Mouse (Mus musculus) CH12.LX (cell line): ENCODE measurements around the gene Cdc37. TPM values are rescaled to one million over a fixed set of nuclear protein-coding genes. Genes with fewer than 3 reads are reported as not detected.

ENCODE experiments used
- DNase-seq: peaks from one replicate; pipeline ENCODE4 v3.0.0-alpha.2; 2013; ENCODE audit errors: extremely low read depth
- H3K27ac ChIP-seq: 2 replicates; pipeline ENCODE4 v1.5.1; 2012; ENCODE audit warnings: low read depth, mild to moderate bottlenecking, control low read depth, moderate library complexity; ENCODE audit not compliant: insufficient read depth
- H3K27me3 ChIP-seq: replicated peaks from 2 replicates; pipeline ENCODE3; 2012; ENCODE audit warnings: inconsistent platforms
- H3K36me3 ChIP-seq, 2 experiments: replicated peaks in 1 of 2; 2 replicates each; pipeline versions ENCODE3 to v1.6.1; 2012; ENCODE audit warnings: inconsistent platforms in 1 of 2, low read length in 1 of 2, mild to moderate bottlenecking in 1 of 2, mixed read lengths in 1 of 2, moderate library complexity in 1 of 2; ENCODE audit not compliant: control insufficient read depth in 1 of 2, insufficient read depth in 1 of 2
- H3K4me1 ChIP-seq, 2 experiments: 2 replicates each; pipeline ENCODE4 v1.6.1; 2012; ENCODE audit warnings: inconsistent platforms in 1 of 2, moderate library complexity in 1 of 2; ENCODE audit not compliant: insufficient read depth in 2 of 2, control insufficient read depth in 1 of 2
- H3K4me2 ChIP-seq: 2 replicates; pipeline ENCODE4 v1.6.1; 2012; ENCODE audit warnings: low read depth, mild to moderate bottlenecking, control low read depth; ENCODE audit not compliant: poor library complexity, insufficient read depth, severe bottlenecking
- H3K4me3 ChIP-seq, 3 experiments: fragments of 150-350 bp in 1 of 3; sonication (generic) in 1 of 3; replicated peaks in 1 of 3; 2 replicates each; pipeline versions ENCODE3 to v1.5.1; 2011 to 2012; ENCODE audit warnings: low read depth in 2 of 3, low read length in 2 of 3, mild to moderate bottlenecking in 2 of 3, moderate library complexity in 2 of 3, control low read depth in 1 of 3, improper control_type of control experiment in 1 of 3, inconsistent platforms in 1 of 3, mixed read lengths in 1 of 3; ENCODE audit not compliant: poor library complexity in 1 of 3
- H3K79me2 ChIP-seq: replicated peaks from 2 replicates; pipeline ENCODE4 v1.6.1; 2012; ENCODE audit warnings: mild to moderate bottlenecking, moderate library complexity; ENCODE audit not compliant: control insufficient read depth, poor library complexity, insufficient read depth, severe bottlenecking; ENCODE audit errors: extremely low read depth
- H3K9ac ChIP-seq: 2 replicates; pipeline ENCODE4 v1.6.1; 2012; ENCODE audit warnings: low read depth, mild to moderate bottlenecking, control low read depth, moderate library complexity; ENCODE audit not compliant: insufficient read depth
- H3K9me3 ChIP-seq: replicated peaks from 2 replicates; pipeline ENCODE3; 2012; ENCODE audit warnings: low read length, inconsistent platforms, mixed read lengths
- EP300 ChIP-seq: IDR thresholded peaks from 2 replicates; pipeline ENCODE4 v1.6.1; 2011; ENCODE audit warnings: low read length, improper control_type of control experiment
- ETS1 ChIP-seq: conservative IDR thresholded peaks from 2 replicates; pipeline ENCODE4 v1.6.1; 2012; ENCODE audit warnings: low read depth, mild to moderate bottlenecking, inconsistent platforms, low read length, improper control_type of control experiment, moderate library complexity
- GABPA ChIP-seq: IDR thresholded peaks from 2 replicates; pipeline ENCODE4 v1.6.1; 2012; ENCODE audit warnings: low read depth, low read length, improper control_type of control experiment, inconsistent platforms; ENCODE audit not compliant: insufficient replicate concordance
- HCFC1 ChIP-seq: IDR thresholded peaks from 2 replicates; pipeline ENCODE4 v1.6.1; 2012; ENCODE audit warnings: low read depth, mild to moderate bottlenecking, inconsistent platforms, low read length, improper control_type of control experiment
- IRF4 ChIP-seq: IDR thresholded peaks from 2 replicates; pipeline ENCODE4 v1.6.1; 2014; ENCODE audit warnings: low read depth, mild to moderate bottlenecking, inconsistent platforms, low read length, improper control_type of control experiment
- JUN ChIP-seq: IDR thresholded peaks from 2 replicates; pipeline ENCODE4 v1.6.1; 2011; ENCODE audit warnings: low read depth, mild to moderate bottlenecking, low read length, improper control_type of control experiment, moderate library complexity; ENCODE audit not compliant: insufficient read depth
- KAT2A ChIP-seq: IDR thresholded peaks from 2 replicates; pipeline ENCODE4 v1.6.1; 2012; ENCODE audit warnings: low read length, improper control_type of control experiment, inconsistent platforms; ENCODE audit not compliant: insufficient replicate concordance
- MAFK ChIP-seq: IDR thresholded peaks from 2 replicates; pipeline ENCODE4 v1.6.1; 2011; ENCODE audit warnings: low read length, improper control_type of control experiment; ENCODE audit not compliant: insufficient replicate concordance
- MEF2A ChIP-seq: IDR thresholded peaks from 2 replicates; pipeline ENCODE4 v1.6.1; 2014; ENCODE audit warnings: low read depth, mild to moderate bottlenecking, inconsistent platforms, low read length, improper control_type of control experiment, borderline replicate concordance
- MXI1 ChIP-seq: IDR thresholded peaks from 2 replicates; pipeline ENCODE4 v1.6.1; 2011; ENCODE audit warnings: mild to moderate bottlenecking, low read depth, low read length, improper control_type of control experiment
- PAX5 ChIP-seq: IDR thresholded peaks from 2 replicates; pipeline ENCODE4 v1.6.1; 2012; ENCODE audit warnings: low read length, inconsistent platforms, mixed read lengths
- POLR2A ChIP-seq: IDR thresholded peaks from 2 replicates; pipeline ENCODE4 v1.6.1; 2011; ENCODE audit warnings: low read depth, mild to moderate bottlenecking, improper control_type of control experiment, low read length
- RAD21 ChIP-seq: IDR thresholded peaks from 2 replicates; pipeline ENCODE4 v1.6.1; 2011; ENCODE audit warnings: low read depth, mild to moderate bottlenecking, low read length, improper control_type of control experiment, moderate library complexity
- RCOR1 ChIP-seq: conservative IDR thresholded peaks from 2 replicates; pipeline ENCODE4 v1.6.1; 2012; ENCODE audit warnings: low read depth, mild to moderate bottlenecking, inconsistent platforms, low read length, improper control_type of control experiment
- SMC3 ChIP-seq: IDR thresholded peaks from 2 replicates; pipeline ENCODE4 v1.6.1; 2011; ENCODE audit warnings: low read depth, low read length, improper control_type of control experiment
- ZC3H11A ChIP-seq: IDR thresholded peaks from 2 replicates; pipeline ENCODE4 v1.6.1; 2012; ENCODE audit warnings: low read depth, mild to moderate bottlenecking, inconsistent platforms, low read length, improper control_type of control experiment
- ZKSCAN1 ChIP-seq: IDR thresholded peaks from 2 replicates; pipeline ENCODE4 v1.6.1; 2012; ENCODE audit warnings: low read depth, inconsistent platforms, low read length, improper control_type of control experiment, borderline replicate concordance
- dilution Hi-C: fragments of 300-500 bp; cut with MboI; formaldehyde crosslinking; loops from 2 replicates; pipeline ENCODE4 v1.14.3; 2020; ENCODE audit warnings: low sequenced_read_pairs; ENCODE audit not compliant: extremely low pct_unique_long_range_greater_than_20kb, extremely low pct_ligation_motif_present
- in situ Hi-C: fragments of 300-500 bp; cut with MboI; formaldehyde crosslinking; loops from 3 replicates; pipeline ENCODE4 v1.14.3; 2019; ENCODE audit warnings: low sequenced_read_pairs, low pct_ligation_motif_present, low pct_unique_long_range_greater_than_20kb, mixed read lengths
- polyA plus RNA-seq: library from polyadenylated mRNA; unstranded; fragments of >175 nt; gene quantifications from 2 replicates; pipeline ENCODE4 v1.2.1, GENCODE M21; 2012; ENCODE audit warnings: low read depth; ENCODE audit not compliant: insufficient read length
- total RNA-seq, 2 experiments: library from RNA; depleted of rRNA; stranded (reverse); fragments of 300-350 nt in 1 of 2; fragments of >200 nt in 1 of 2; gene quantifications; 2 replicates each; pipeline ENCODE4 v1.2.3; 2012 to 2014

Cdc37 gene
- total and polyA plus RNA-seq, 3 experiments = 87.2 to 447 (median 230) TPM

DNA sequence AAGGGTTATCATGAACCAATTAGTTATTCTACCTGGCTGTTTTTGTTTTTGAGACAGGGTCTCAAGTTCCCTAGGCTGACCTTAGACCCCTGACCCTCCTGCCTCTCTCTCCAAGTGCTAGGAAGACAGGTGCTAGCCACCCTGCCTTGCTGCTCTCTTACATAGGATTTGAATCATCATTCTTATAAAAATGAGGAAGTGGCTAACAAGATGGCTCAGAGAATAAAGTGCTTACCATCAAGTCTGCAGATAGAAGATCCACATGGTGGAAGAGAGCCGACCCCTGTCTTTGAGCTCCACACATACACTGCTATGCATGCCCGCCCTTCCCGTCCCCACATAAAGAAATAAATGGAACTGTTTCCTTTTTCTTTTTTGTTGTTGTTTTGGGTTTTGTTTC is 5.0 kb upstream of the Cdc37 start:
- dilution Hi-C loops = no loop called here
- no peaks in the 10 kb centered on the region for H3K36me3 ChIP-seq
- no peak for DNase-seq
- TF ChIP-seq ZKSCAN1 (no peak), EP300 (peak; percentile 56), IRF4 (peak; percentile 24; the same call in 1 of the 2 replicates)
- H3K4me2 ChIP-seq = no peak overlapping the region
- no peak overlapping the region for H3K9ac ChIP-seq
- H3K4me3 ChIP-seq = no peak overlapping the region
- peaks cover 0 to 29% of the 10 kb centered on the region in 2 experiments; a peak in 2 of 4 replicates for H3K4me1 ChIP-seq
- no peak overlapping the region for H3K27ac ChIP-seq
- no peaks in the 10 kb centered on the region for H3K27me3 ChIP-seq
- in situ Hi-C loops = loop anchor here (5.0 kb wide), 1 partner anchor 68 kb away; no protein-coding TSS in a partner anchor
- peaks cover 8% of the 10 kb centered on the region for H3K9me3 ChIP-seq
- H3K79me2 ChIP-seq = no peaks in the 10 kb centered on the region

DNA sequence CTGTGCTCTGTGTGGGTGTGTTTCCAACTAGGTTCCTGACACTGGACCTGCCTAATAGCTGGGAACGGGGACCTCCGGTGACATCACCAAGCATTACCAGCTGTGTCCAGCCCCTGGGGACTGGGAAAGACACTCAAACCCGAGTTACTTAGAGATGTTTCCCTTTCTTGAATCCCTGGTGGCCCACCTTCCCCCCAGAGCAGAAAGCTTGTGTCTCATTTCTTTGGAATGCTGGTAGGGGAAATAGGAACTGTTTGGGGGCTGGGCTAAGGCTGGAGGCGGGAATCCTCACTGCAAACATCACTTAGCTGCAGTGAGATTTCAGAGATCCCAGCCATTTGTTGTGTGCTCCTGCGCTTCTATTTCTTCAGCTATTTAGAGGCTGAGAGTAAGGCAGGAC is 4.1 kb upstream of the Cdc37 start:
- H3K4me2 ChIP-seq = no peak overlapping the region
- H3K27me3 ChIP-seq = no peaks in the 10 kb centered on the region
- dilution Hi-C loops (no loop called here), in situ Hi-C loops (no loop called here)
- H3K9ac ChIP-seq = no peak overlapping the region
- peaks cover 0 to 29% of the 10 kb centered on the region in 2 experiments; a peak in 2 of 4 replicates for H3K4me1 ChIP-seq
- H3K27ac ChIP-seq = no peak overlapping the region
- H3K4me3 ChIP-seq = no peak overlapping the region
- DNase-seq = no peak
- H3K79me2 ChIP-seq = peaks cover 9% of the 10 kb centered on the region
- H3K9me3 ChIP-seq = peaks cover 8% of the 10 kb centered on the region
- TF ChIP-seq EP300 (no peak), MAFK (no peak), JUN (no peak), RAD21 (no peak), PAX5 (no peak), SMC3 (no peak), HCFC1 (no peak), KAT2A (no peak), MEF2A (no peak), GABPA (no peak), RCOR1 (no peak), ETS1 (no peak), ZC3H11A (no peak), MXI1 (no peak), POLR2A (no peak)
- no peaks in the 10 kb centered on the region for H3K36me3 ChIP-seq
